Mouse (Mus musculus): ENCODE data around the gene Ripor2. TPM values are rescaled to one million over a fixed set of nuclear protein-coding genes. Genes with fewer than 3 reads are reported as not detected.

Gene Ripor2
- polyA plus RNA-seq, 1 experiment, result 6.0 TPM

- H3K4me3 ChIP-seq (ENCODE audit: insufficient read depth, low read length), result no peak overlapping the region
- no peaks in the 10 kb centered on the region for H3K4me1 ChIP-seq (ENCODE audit: control insufficient read depth, insufficient read depth, low read length)
- no peak for TF ChIP-seq CTCF (IDR thresholded peaks at IDR 0.05; ENCODE audit: borderline replicate concordance, insufficient read depth, low read length)
- TF ChIP-seq POLR2A (IDR thresholded peaks at IDR 0.05; ENCODE audit: low read depth, low read length), result no peak
- no peak overlapping the region for H3K27ac ChIP-seq (ENCODE audit: insufficient read depth, low read length)
Observed at GRCm38 (mm10) chr13:24599631-24600041, 17.6 kb downstream of the Ripor2 start.

GRCm38 (mm10) chr13:24602978-24603377 lies 21.0 kb downstream of the Ripor2 start:
- H3K4me1 ChIP-seq (ENCODE audit: control insufficient read depth, insufficient read depth, low read length), result no peaks in the 10 kb centered on the region
- no peak overlapping the region for H3K4me3 ChIP-seq (ENCODE audit: insufficient read depth, low read length)
- no peak overlapping the region for H3K27ac ChIP-seq (ENCODE audit: insufficient read depth, low read length)
- TF ChIP-seq POLR2A (IDR thresholded peaks at IDR 0.05; ENCODE audit: low read depth, low read length) (no peak), CTCF (IDR thresholded peaks at IDR 0.05; ENCODE audit: borderline replicate concordance, insufficient read depth, low read length) (no peak)

GRCm38 (mm10) chr13:24603591-24604009 lies 21.6 kb downstream of the Ripor2 start:
- H3K4me3 ChIP-seq (ENCODE audit: insufficient read depth, low read length), result no peak overlapping the region
- H3K27ac ChIP-seq (ENCODE audit: insufficient read depth, low read length), result no peak overlapping the region
- TF ChIP-seq CTCF (IDR thresholded peaks at IDR 0.05; ENCODE audit: borderline replicate concordance, insufficient read depth, low read length), result no peak
- TF ChIP-seq POLR2A (IDR thresholded peaks at IDR 0.05; ENCODE audit: low read depth, low read length), result no peak
- H3K4me1 ChIP-seq (ENCODE audit: control insufficient read depth, insufficient read depth, low read length), result no peaks in the 10 kb centered on the region

GRCm38 (mm10) chr13:24604096-24604495 lies 22.1 kb downstream of the Ripor2 start:
- no peak overlapping the region for H3K4me3 ChIP-seq (ENCODE audit: insufficient read depth, low read length)
- H3K27ac ChIP-seq (ENCODE audit: insufficient read depth, low read length), result no peak overlapping the region
- no peaks in the 10 kb centered on the region for H3K4me1 ChIP-seq (ENCODE audit: control insufficient read depth, insufficient read depth, low read length)
- TF ChIP-seq CTCF (IDR thresholded peaks at IDR 0.05; ENCODE audit: borderline replicate concordance, insufficient read depth, low read length), result no peak
- no peak for TF ChIP-seq POLR2A (IDR thresholded peaks at IDR 0.05; ENCODE audit: low read depth, low read length)

- TF ChIP-seq POLR2A (IDR thresholded peaks at IDR 0.05; ENCODE audit: low read depth, low read length) (no peak), CTCF (IDR thresholded peaks at IDR 0.05; ENCODE audit: borderline replicate concordance, insufficient read depth, low read length) (no peak)
- H3K4me1 ChIP-seq (ENCODE audit: control insufficient read depth, insufficient read depth, low read length), result no peaks in the 10 kb centered on the region
- H3K27ac ChIP-seq (ENCODE audit: insufficient read depth, low read length), result no peak overlapping the region
- no peak overlapping the region for H3K4me3 ChIP-seq (ENCODE audit: insufficient read depth, low read length)
Observed at GRCm38 (mm10) chr13:24604761-24605591, 23.0 kb downstream of the Ripor2 start.

GRCm38 (mm10) chr13:24605755-24606154 lies 23.8 kb downstream of the Ripor2 start:
- no peak overlapping the region for H3K27ac ChIP-seq (ENCODE audit: insufficient read depth, low read length)
- no peak overlapping the region for H3K4me3 ChIP-seq (ENCODE audit: insufficient read depth, low read length)
- TF ChIP-seq CTCF (IDR thresholded peaks at IDR 0.05; ENCODE audit: borderline replicate concordance, insufficient read depth, low read length) (no peak), POLR2A (IDR thresholded peaks at IDR 0.05; ENCODE audit: low read depth, low read length) (no peak)
- no peaks in the 10 kb centered on the region for H3K4me1 ChIP-seq (ENCODE audit: control insufficient read depth, insufficient read depth, low read length)

GRCm38 (mm10) chr13:24607961-24608360 lies 26.0 kb downstream of the Ripor2 start:
- Histone ChIP-seq H3K4me1 (ENCODE audit: control insufficient read depth, insufficient read depth, low read length) (no peaks in the 10 kb centered on the region), H3K27ac (ENCODE audit: insufficient read depth, low read length) (no peak overlapping the region), H3K4me3 (ENCODE audit: insufficient read depth, low read length) (no peak overlapping the region)
- no peak for TF ChIP-seq POLR2A (IDR thresholded peaks at IDR 0.05; ENCODE audit: low read depth, low read length)
- no peak for TF ChIP-seq CTCF (IDR thresholded peaks at IDR 0.05; ENCODE audit: borderline replicate concordance, insufficient read depth, low read length)

GRCm38 (mm10) chr13:24608709-24609108 lies 26.7 kb downstream of the Ripor2 start:
- no peaks in the 10 kb centered on the region for H3K4me1 ChIP-seq (ENCODE audit: control insufficient read depth, insufficient read depth, low read length)
- no peak for TF ChIP-seq CTCF (IDR thresholded peaks at IDR 0.05; ENCODE audit: borderline replicate concordance, insufficient read depth, low read length)
- TF ChIP-seq POLR2A (IDR thresholded peaks at IDR 0.05; ENCODE audit: low read depth, low read length), result no peak
- H3K4me3 ChIP-seq (ENCODE audit: insufficient read depth, low read length), result no peak overlapping the region
- no peak overlapping the region for H3K27ac ChIP-seq (ENCODE audit: insufficient read depth, low read length)

- H3K4me1 ChIP-seq (ENCODE audit: control insufficient read depth, insufficient read depth, low read length), result no peaks in the 10 kb centered on the region
- TF ChIP-seq CTCF (IDR thresholded peaks at IDR 0.05; ENCODE audit: borderline replicate concordance, insufficient read depth, low read length) (no peak), POLR2A (IDR thresholded peaks at IDR 0.05; ENCODE audit: low read depth, low read length) (no peak)
Observed at GRCm38 (mm10) chr13:24610883-24611282, 28.9 kb downstream of the Ripor2 start.

GRCm38 (mm10) chr13:24613031-24613430 lies 31.0 kb downstream of the Ripor2 start:
- TF ChIP-seq CTCF (IDR thresholded peaks at IDR 0.05; ENCODE audit: borderline replicate concordance, insufficient read depth, low read length) (no peak), POLR2A (IDR thresholded peaks at IDR 0.05; ENCODE audit: low read depth, low read length) (no peak)
- Histone ChIP-seq H3K27ac (ENCODE audit: insufficient read depth, low read length) (no peak overlapping the region), H3K4me3 (ENCODE audit: insufficient read depth, low read length) (no peak overlapping the region), H3K4me1 (ENCODE audit: control insufficient read depth, insufficient read depth, low read length) (0 out of 2 replicates have a peak, but pooled peaks cover 2% of the 10 kb centered on the region)

More at GRCm38 (mm10) chr13:24610883-24611282, 28.9 kb downstream of the Ripor2 start:
- no peak overlapping the region for H3K4me3 ChIP-seq (ENCODE audit: insufficient read depth, low read length)
- no peak overlapping the region for H3K27ac ChIP-seq (ENCODE audit: insufficient read depth, low read length)

Measured in embryonic fibroblast, embryonic 13.5 days (primary cell).